Mouse (Mus musculus) midbrain, embryonic 11.5 days (tissue): Measurements from ENCODE around the gene Dok1. TPM values are rescaled to one million over a fixed set of nuclear protein-coding genes. Genes with fewer than 3 reads are reported as not detected.

Source experiments
- microRNA-seq: library from miRNA; unstranded; fragments of <30 nt; microRNA quantifications from one replicate; pipeline ENCODE4, GENCODE M21; 2017
- polyA plus RNA-seq: library from polyadenylated mRNA; unstranded; fragments of >200 nt; fragmentation: Nextera tagmentation; extraction: Ambion mirVana; gene quantifications from 2 replicates; pipeline ENCODE4 v1.2.1, GENCODE M21; 2014

Gene Dok1
- polyA plus RNA-seq, 1 experiment from 2014 or later: 5.2 TPM

Small RNAs within 50 kb of the gene (microRNA-seq; reads per million reads assigned to microRNA genes)
- not detected for gene Mir7040

Other genes with a start within 250 kb of the Dok1 start
- 0.91 and 1.1 TPM in 2 replicates for gene Sema4f, start 93.7 kb downstream of the Dok1 start, polyA plus RNA-seq
- gene M1ap, start 86.6 kb downstream of the Dok1 start, polyA plus RNA-seq: 0.18 TPM in 1 of 2 replicates, not detected in the other
- 6.6 and 6.8 TPM in 2 replicates for gene Loxl3, start 702 bp upstream of the Dok1 start, polyA plus RNA-seq
- gene Aup1, start 21.1 kb upstream of the Dok1 start, polyA plus RNA-seq: 109 and 111 TPM in 2 replicates
- gene Htra2, start 21.8 kb upstream of the Dok1 start, polyA plus RNA-seq: 28.2 and 30.0 TPM in 2 replicates
- 0.43 and 0.68 TPM in 2 replicates for gene Dqx1, start 24.4 kb upstream of the Dok1 start, polyA plus RNA-seq
- not detected in 2 replicates for gene Tlx2, start 36.8 kb upstream of the Dok1 start, polyA plus RNA-seq
- 31.5 and 35.5 TPM in 2 replicates for gene Pcgf1, start 44.4 kb upstream of the Dok1 start, polyA plus RNA-seq
- 0.44 TPM in 1 of 2 replicates, not detected in the other for gene Lbx2, start 52.9 kb upstream of the Dok1 start, polyA plus RNA-seq
- gene Ccdc142, start 68.1 kb upstream of the Dok1 start, polyA plus RNA-seq: 0.83 and 1.00 TPM in 2 replicates
- 1.2 and 2.3 TPM in 2 replicates for gene Gm42688, start 68.1 kb upstream of the Dok1 start, polyA plus RNA-seq
- gene Mrpl53, start 75.6 kb upstream of the Dok1 start, polyA plus RNA-seq: 120 and 130 TPM in 2 replicates
- 21.6 and 23.4 TPM in 2 replicates for gene Mogs, start 82.0 kb upstream of the Dok1 start, polyA plus RNA-seq
- 134 and 153 TPM in 2 replicates for gene Wbp1, start 88.1 kb upstream of the Dok1 start, polyA plus RNA-seq
- 18.8 and 19.4 TPM in 2 replicates for gene Ino80b, start 92.0 kb upstream of the Dok1 start, polyA plus RNA-seq
- 13.6 and 16.6 TPM in 2 replicates for gene Rtkn, start 102.0 kb upstream of the Dok1 start, polyA plus RNA-seq
- 11.1 and 13.7 TPM in 2 replicates for gene Wdr54, start 122.9 kb upstream of the Dok1 start, polyA plus RNA-seq
- gene 1700003E16Rik, start 122.9 kb upstream of the Dok1 start, polyA plus RNA-seq: 1.7 TPM in 2 replicates
- 80.2 and 81.7 TPM in 2 replicates for gene Dctn1, start 132.4 kb upstream of the Dok1 start, polyA plus RNA-seq
- gene Slc4a5, start 186.4 kb upstream of the Dok1 start, polyA plus RNA-seq: 0.52 and 0.68 TPM in 2 replicates